8 mouse cellular contexts compared by ENCODE assay signal in the genomic region with DNA sequence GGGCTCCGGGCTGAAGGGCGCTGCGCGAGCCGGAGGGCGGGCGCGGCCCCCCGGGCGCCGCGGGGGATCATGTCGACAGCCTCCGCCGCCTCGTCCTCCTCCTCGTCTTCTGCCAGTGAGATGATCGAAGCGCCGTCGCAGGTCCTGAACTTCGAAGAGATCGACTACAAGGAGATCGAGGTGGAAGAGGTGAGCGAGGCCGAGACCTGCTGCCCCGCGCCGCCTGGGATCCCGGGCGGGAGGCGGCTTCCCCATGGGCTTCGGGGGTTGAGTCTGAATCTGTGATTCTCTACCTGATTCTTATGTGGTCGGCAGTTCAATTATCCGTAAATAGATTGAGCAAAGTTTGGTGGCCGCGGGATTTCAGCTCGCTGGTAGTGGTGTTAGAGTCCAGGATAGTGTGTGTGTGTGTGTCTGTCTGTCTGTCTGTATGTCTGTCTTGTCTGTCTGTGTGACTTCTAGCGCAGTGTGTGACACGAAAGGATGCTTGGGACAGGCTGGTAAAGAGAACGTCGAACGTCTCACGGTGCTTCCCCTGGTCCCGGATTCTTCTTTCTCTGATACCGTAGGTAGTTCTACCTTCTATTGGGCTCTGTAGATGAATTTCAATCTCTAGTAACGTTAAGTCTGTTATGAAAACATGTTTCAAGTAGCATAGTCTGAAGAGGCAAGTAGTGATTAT. TPM values are rescaled to one million over a fixed set of nuclear protein-coding genes. Genes with fewer than 3 reads are reported as not detected.
DNase-seq lines count a peak whose midpoint lies in the region; ATAC-seq and TF ChIP-seq lines count a peak whose summit lies in the region.

No protein-coding gene starts in this region.

- H3K36me3 ChIP-seq in lung, embryonic 15.5 days = no peaks in the 10 kb centered on the region
- no peaks in the 10 kb centered on the region for H3K36me3 ChIP-seq in hindbrain, embryonic 15.5 days

- no peaks in the 10 kb centered on the region for H3K27me3 ChIP-seq in cerebellum, adult 2 months (ENCODE audit: control insufficient read depth, insufficient read depth, low read length)
- H3K27me3 ChIP-seq in lung, embryonic 15.5 days = no peaks in the 10 kb centered on the region
- no peaks in the 10 kb centered on the region for H3K27me3 ChIP-seq in hindbrain, embryonic 15.5 days

- H3K9me3 ChIP-seq in lung, embryonic 15.5 days = no peaks in the 10 kb centered on the region
- no peaks in the 10 kb centered on the region for H3K9me3 ChIP-seq in hindbrain, embryonic 15.5 days

- under 1% methylated on average over 45 of the region's 47 CpGs for WGBS in cerebellum, adult 2 months
- WGBS in lung, embryonic 15.5 days = under 1% methylated on average over 46 of the region's 47 CpGs
- WGBS in hindbrain, embryonic 15.5 days = under 1% methylated on average over 47 of the region's 47 CpGs

- H3K4me3 ChIP-seq in cerebellum, adult 2 months (replicated peaks; ENCODE audit: insufficient read depth, low read depth, low read length) = peak overlapping the region; percentile 96
- peak overlapping the region; percentile 95 for H3K4me3 ChIP-seq in lung, embryonic 15.5 days
- peak overlapping the region; percentile 85 for H3K4me3 ChIP-seq in hindbrain, embryonic 15.5 days

- peak overlapping the region; percentile 63 for H3K4me2 ChIP-seq in lung, embryonic 15.5 days
- H3K4me2 ChIP-seq in hindbrain, embryonic 15.5 days = peak overlapping the region; percentile 68

- no peak for DNase-seq in cerebellum, adult 2 months
- DNase-seq in cerebellum, adult 9-11 months = no peak
- no peak for DNase-seq in lung, postnatal 4 days
- no peak for DNase-seq in adrenal gland, postnatal 4 days (ENCODE audit: low spot score in 2 of 2)
- no peak for DNase-seq in retina, postnatal 1 day

- H3K9ac ChIP-seq in lung, embryonic 15.5 days = peak overlapping the region; percentile 88
- H3K9ac ChIP-seq in hindbrain, embryonic 15.5 days = peak overlapping the region; percentile 89

- 0 out of 2 replicates have a peak, but pooled peaks have one; percentile 1 for ATAC-seq in lung, embryonic 15.5 days (ENCODE audit: borderline replicate concordance, extremely low read depth, low FRiP score, low TSS enrichment)
- no peak; the same call in 1 of the 2 replicates for ATAC-seq in hindbrain, embryonic 15.5 days (ENCODE audit: low FRiP score, low read depth)
- ATAC-seq in megakaryocyte progenitor cell, adult 5-6 weeks (replicated peaks; ENCODE audit: poor library complexity) = peak; percentile 4; the same call in 1 of the 2 replicates

- peak overlapping the region; percentile 89; the same call in 1 of the 2 replicates for H3K27ac ChIP-seq in cerebellum, adult 2 months (ENCODE audit: insufficient read depth, low read length)
- peak overlapping the region; percentile 99 for H3K27ac ChIP-seq in lung, embryonic 15.5 days
- peak overlapping the region; percentile 98 for H3K27ac ChIP-seq in hindbrain, embryonic 15.5 days (replicated peaks)

- TF ChIP-seq CTCF in cerebellum, adult 2 months (IDR thresholded peaks at IDR 0.05; ENCODE audit: borderline replicate concordance, insufficient read depth, low read depth, low read length) = no peak

- no peak for TF ChIP-seq POLR2A in cerebellum, adult 2 months (IDR thresholded peaks at IDR 0.05; ENCODE audit: borderline replicate concordance, insufficient read depth, low read length)

- H3K4me1 ChIP-seq in cerebellum, adult 2 months (ENCODE audit: control insufficient read depth, insufficient read depth, low read length) = no peaks in the 10 kb centered on the region; the same call in 1 of the 2 replicates
- peaks cover 19% of the 10 kb centered on the region; the same call in 1 of the 2 replicates for H3K4me1 ChIP-seq in lung, embryonic 15.5 days
- H3K4me1 ChIP-seq in hindbrain, embryonic 15.5 days (replicated peaks) = peaks cover 26% of the 10 kb centered on the region

RNA-seq across cellular contexts. Expression of gene Map3k7, which starts 0.4 kb away (rescaled TPM):
- 38.7 and 39.0 TPM in 2 replicates for polyA plus RNA-seq in cerebellum, adult 2 months (2012; rRNA removed)
- 33.1 and 34.6 TPM in 2 replicates for polyA plus RNA-seq in lung, embryonic 15.5 days (2015; fragmentation: Nextera tagmentation; extraction: Ambion mirVana)
- polyA plus RNA-seq in hindbrain, embryonic 15.5 days (2015; fragmentation: Nextera tagmentation; extraction: Ambion mirVana) = 24.3 and 24.9 TPM in 2 replicates
- total RNA-seq in megakaryocyte progenitor cell, adult 5-6 weeks (2015) = 30.4 and 39.5 TPM in 2 replicates
- total RNA-seq in megakaryocyte progenitor cell, adult 5-6 weeks (2017) = 23.3 and 24.3 TPM in 2 replicates
- total RNA-seq in adrenal gland, postnatal 4 days (2021) = 10 to 100 TPM; 47.8 to 55.2 TPM
